Mouse (Mus musculus) retina, adult 2 months (tissue): ENCODE results near the gene Kcnk4.

Experiments
- DNase-seq: peaks from one replicate; pipeline ENCODE4 v3.0.0-alpha.2; 2012; ENCODE audit warnings: low read depth, low spot score

Gene Kcnk4

GRCm38 (mm10) chr19:6968491-6969271 is 34.4 kb upstream of the Kcnk4 start:
- DNase-seq = no peak

GRCm38 (mm10) chr19:6956461-6956860 is 22.1 kb upstream of the Kcnk4 start:
- no peak for DNase-seq

GRCm38 (mm10) chr19:6955424-6955823 is 21.1 kb upstream of the Kcnk4 start:
- no peak for DNase-seq

- DNase-seq = no peak
These were observed 19.7 kb upstream of the Kcnk4 start for GRCm38 (mm10) chr19:6954046-6954445.

- no peak for DNase-seq
These were observed 18.4 kb upstream of the Kcnk4 start for GRCm38 (mm10) chr19:6952712-6953037.

GRCm38 (mm10) chr19:6951994-6952711 is 17.8 kb upstream of the Kcnk4 start:
- no peak for DNase-seq

- DNase-seq = peak; percentile 88
These were observed 17.2 kb upstream of the Kcnk4 start for GRCm38 (mm10) chr19:6951381-6951968.

- DNase-seq = no peak
These were observed 16.4 kb upstream of the Kcnk4 start for GRCm38 (mm10) chr19:6950613-6951153.

- DNase-seq = no peak
These were observed 15.6 kb upstream of the Kcnk4 start for GRCm38 (mm10) chr19:6949951-6950350.

GRCm38 (mm10) chr19:6949532-6949931 is 15.2 kb upstream of the Kcnk4 start:
- no peak for DNase-seq

- no peak for DNase-seq
These were observed 13.9 kb upstream of the Kcnk4 start for GRCm38 (mm10) chr19:6948186-6948585.

GRCm38 (mm10) chr19:6947742-6948141 is 13.4 kb upstream of the Kcnk4 start:
- no peak for DNase-seq

- no peak for DNase-seq
These were observed 9.4 kb upstream of the Kcnk4 start for GRCm38 (mm10) chr19:6943709-6944108.

- no peak for DNase-seq
These were observed 8.4 kb upstream of the Kcnk4 start for GRCm38 (mm10) chr19:6942764-6943163.

- peak; percentile 78 for DNase-seq
These were observed 8.0 kb upstream of the Kcnk4 start, which contains the start of gene Gpr137 for GRCm38 (mm10) chr19:6942249-6942691. Gene Gpr137, minus strand, starts transcription at chr19:6942480.

GRCm38 (mm10) chr19:6941372-6942248 is 7.3 kb upstream of the Kcnk4 start, which contains the start of gene Bad:
Gene Bad, plus strand, starts transcription at chr19:6941861.
- DNase-seq = peak; percentile 93

- no peak for DNase-seq
These were observed 6.4 kb upstream of the Kcnk4 start for GRCm38 (mm10) chr19:6940396-6941351.

GRCm38 (mm10) chr19:6939106-6940002 is 5.0 kb upstream of the Kcnk4 start:
- DNase-seq = no peak
